Mouse (Mus musculus): ENCODE measurements at regions not wholly inside any gene's neighbourhood (a gene's known extent, or its start where the extent isn't known, plus 50 kb on each side); places are given as distances from the start of the nearest gene placed in this dataset.

- H3K27ac ChIP-seq (ENCODE audit: low read length) = no peak overlapping the region
- ATAC-seq = no peak
- no peak overlapping the region for H3K9ac ChIP-seq (ENCODE audit: low read depth, low read length)
- 0 out of 2 replicates have a peak, but pooled peaks cover 3% of the 10 kb centered on the region for H3K27me3 ChIP-seq (ENCODE audit: control insufficient read depth, insufficient read depth, low read depth, low read length)
- no peak overlapping the region for H3K4me3 ChIP-seq (ENCODE audit: low read depth, low read length)
- peaks cover 9% of the 10 kb centered on the region for H3K4me1 ChIP-seq (ENCODE audit: control insufficient read depth, insufficient read depth, low read length)
- no peaks in the 10 kb centered on the region for H3K9me3 ChIP-seq (replicated peaks; ENCODE audit: control insufficient read depth, low read length, poor library complexity, severe bottlenecking)
- 54% methylated on average over 5 of the region's 5 CpGs for WGBS
- H3K36me3 ChIP-seq (ENCODE audit: control insufficient read depth, insufficient read depth, low read length) = no peaks in the 10 kb centered on the region
- no peak overlapping the region for H3K4me2 ChIP-seq (ENCODE audit: low read length)
These were observed 636.4 kb upstream of the Sall1 start for GRCm38 (mm10) chr8:89680341-89680740.

GRCm38 (mm10) chr8:89679551-89679950 lies 635.6 kb upstream of the Sall1 start:
- Histone ChIP-seq H3K27ac (ENCODE audit: low read length) (no peak overlapping the region), H3K27me3 (ENCODE audit: control insufficient read depth, insufficient read depth, low read depth, low read length) (0 out of 2 replicates have a peak, but pooled peaks cover 5% of the 10 kb centered on the region), H3K36me3 (ENCODE audit: control insufficient read depth, insufficient read depth, low read length) (no peaks in the 10 kb centered on the region), H3K9ac (ENCODE audit: low read depth, low read length) (no peak overlapping the region), H3K4me2 (ENCODE audit: low read length) (no peak overlapping the region), H3K4me3 (ENCODE audit: low read depth, low read length) (no peak overlapping the region), H3K4me1 (ENCODE audit: control insufficient read depth, insufficient read depth, low read length) (peaks cover 9% of the 10 kb centered on the region), H3K9me3 (replicated peaks; ENCODE audit: control insufficient read depth, low read length, poor library complexity, severe bottlenecking) (no peaks in the 10 kb centered on the region)
- 19% methylated on average over 4 of the region's 4 CpGs for WGBS
- no peak for ATAC-seq

- Histone ChIP-seq H3K27ac (ENCODE audit: low read length) (no peak overlapping the region), H3K4me2 (ENCODE audit: low read length) (no peak overlapping the region), H3K27me3 (ENCODE audit: control insufficient read depth, insufficient read depth, low read depth, low read length) (0 out of 2 replicates have a peak, but pooled peaks cover 5% of the 10 kb centered on the region), H3K4me3 (ENCODE audit: low read depth, low read length) (no peak overlapping the region), H3K36me3 (ENCODE audit: control insufficient read depth, insufficient read depth, low read length) (no peaks in the 10 kb centered on the region), H3K9me3 (replicated peaks; ENCODE audit: control insufficient read depth, low read length, poor library complexity, severe bottlenecking) (no peaks in the 10 kb centered on the region), H3K9ac (ENCODE audit: low read depth, low read length) (no peak overlapping the region), H3K4me1 (ENCODE audit: control insufficient read depth, insufficient read depth, low read length) (peaks cover 9% of the 10 kb centered on the region)
- WGBS = 12% methylated on average over 5 of the region's 5 CpGs
- ATAC-seq = no peak
These were observed 633.3 kb upstream of the Sall1 start for GRCm38 (mm10) chr8:89677266-89677665.

GRCm38 (mm10) chr8:89673911-89674310 lies 629.9 kb upstream of the Sall1 start:
- no peaks in the 10 kb centered on the region for H3K36me3 ChIP-seq (ENCODE audit: control insufficient read depth, insufficient read depth, low read length)
- no peak for ATAC-seq
- no peak overlapping the region for H3K4me3 ChIP-seq (ENCODE audit: low read depth, low read length)
- H3K4me1 ChIP-seq (ENCODE audit: control insufficient read depth, insufficient read depth, low read length) = no peaks in the 10 kb centered on the region
- no peaks in the 10 kb centered on the region for H3K9me3 ChIP-seq (replicated peaks; ENCODE audit: control insufficient read depth, low read length, poor library complexity, severe bottlenecking)
- WGBS = 90% methylated on average over 4 of the region's 4 CpGs
- H3K27me3 ChIP-seq (ENCODE audit: control insufficient read depth, insufficient read depth, low read depth, low read length) = 0 out of 2 replicates have a peak, but pooled peaks cover 5% of the 10 kb centered on the region
- H3K9ac ChIP-seq (ENCODE audit: low read depth, low read length) = no peak overlapping the region
- no peak overlapping the region for H3K27ac ChIP-seq (ENCODE audit: low read length)
- no peak overlapping the region for H3K4me2 ChIP-seq (ENCODE audit: low read length)

- no peak for ATAC-seq
- Histone ChIP-seq H3K36me3 (ENCODE audit: control insufficient read depth, insufficient read depth, low read length) (no peaks in the 10 kb centered on the region), H3K27ac (ENCODE audit: low read length) (no peak overlapping the region), H3K9me3 (replicated peaks; ENCODE audit: control insufficient read depth, low read length, poor library complexity, severe bottlenecking) (no peaks in the 10 kb centered on the region), H3K4me1 (ENCODE audit: control insufficient read depth, insufficient read depth, low read length) (no peaks in the 10 kb centered on the region), H3K27me3 (ENCODE audit: control insufficient read depth, insufficient read depth, low read depth, low read length) (0 out of 2 replicates have a peak, but pooled peaks cover 5% of the 10 kb centered on the region), H3K4me2 (ENCODE audit: low read length) (no peak overlapping the region), H3K4me3 (ENCODE audit: low read depth, low read length) (no peak overlapping the region), H3K9ac (ENCODE audit: low read depth, low read length) (no peak overlapping the region)
- whole genome bisulfite sequencing = 87% methylated on average over 5 of the region's 5 CpGs
These were observed 628.7 kb upstream of the Sall1 start for GRCm38 (mm10) chr8:89672631-89673030.

GRCm38 (mm10) chr8:89664911-89665689 lies 621.1 kb upstream of the Sall1 start:
- Histone ChIP-seq H3K27me3 (ENCODE audit: control insufficient read depth, insufficient read depth, low read depth, low read length) (no peaks in the 10 kb centered on the region), H3K9ac (ENCODE audit: low read depth, low read length) (no peak overlapping the region), H3K4me1 (ENCODE audit: control insufficient read depth, insufficient read depth, low read length) (no peaks in the 10 kb centered on the region), H3K9me3 (replicated peaks; ENCODE audit: control insufficient read depth, low read length, poor library complexity, severe bottlenecking) (no peaks in the 10 kb centered on the region), H3K4me2 (ENCODE audit: low read length) (no peak overlapping the region), H3K27ac (ENCODE audit: low read length) (no peak overlapping the region), H3K4me3 (ENCODE audit: low read depth, low read length) (no peak overlapping the region), H3K36me3 (ENCODE audit: control insufficient read depth, insufficient read depth, low read length) (no peaks in the 10 kb centered on the region)
- no peak for ATAC-seq
- 91% methylated on average over 9 of the region's 9 CpGs for WGBS

GRCm38 (mm10) chr8:89663859-89664258 lies 619.9 kb upstream of the Sall1 start:
- Histone ChIP-seq H3K27ac (ENCODE audit: low read length) (no peak overlapping the region), H3K4me2 (ENCODE audit: low read length) (no peak overlapping the region), H3K4me3 (ENCODE audit: low read depth, low read length) (no peak overlapping the region), H3K36me3 (ENCODE audit: control insufficient read depth, insufficient read depth, low read length) (no peaks in the 10 kb centered on the region), H3K9ac (ENCODE audit: low read depth, low read length) (no peak overlapping the region), H3K27me3 (ENCODE audit: control insufficient read depth, insufficient read depth, low read depth, low read length) (no peaks in the 10 kb centered on the region), H3K4me1 (ENCODE audit: control insufficient read depth, insufficient read depth, low read length) (no peaks in the 10 kb centered on the region), H3K9me3 (replicated peaks; ENCODE audit: control insufficient read depth, low read length, poor library complexity, severe bottlenecking) (no peaks in the 10 kb centered on the region)
- 80% methylated on average over 10 of the region's 10 CpGs for WGBS
- no peak for ATAC-seq

- Histone ChIP-seq H3K27ac (ENCODE audit: low read length) (no peak overlapping the region), H3K9ac (ENCODE audit: low read depth, low read length) (no peak overlapping the region), H3K9me3 (replicated peaks; ENCODE audit: control insufficient read depth, low read length, poor library complexity, severe bottlenecking) (no peaks in the 10 kb centered on the region), H3K27me3 (ENCODE audit: control insufficient read depth, insufficient read depth, low read depth, low read length) (no peaks in the 10 kb centered on the region), H3K4me1 (ENCODE audit: control insufficient read depth, insufficient read depth, low read length) (no peaks in the 10 kb centered on the region), H3K4me3 (ENCODE audit: low read depth, low read length) (no peak overlapping the region), H3K36me3 (ENCODE audit: control insufficient read depth, insufficient read depth, low read length) (no peaks in the 10 kb centered on the region), H3K4me2 (ENCODE audit: low read length) (no peak overlapping the region)
- WGBS = 32% methylated on average over 14 of the region's 14 CpGs
- no peak for ATAC-seq
These were observed 615.3 kb upstream of the Sall1 start for GRCm38 (mm10) chr8:89658998-89659944.

GRCm38 (mm10) chr8:89655369-89655768 lies 611.4 kb upstream of the Sall1 start:
- ATAC-seq = no peak

More at GRCm38 (mm10) chr8:89655369-89655768, 611.4 kb upstream of the Sall1 start:
- H3K4me3 ChIP-seq (ENCODE audit: low read depth, low read length) = no peak overlapping the region
- H3K9me3 ChIP-seq (replicated peaks; ENCODE audit: control insufficient read depth, low read length, poor library complexity, severe bottlenecking) = no peaks in the 10 kb centered on the region
- no peaks in the 10 kb centered on the region for H3K36me3 ChIP-seq (ENCODE audit: control insufficient read depth, insufficient read depth, low read length)
- H3K27ac ChIP-seq (ENCODE audit: low read length) = no peak overlapping the region
- H3K9ac ChIP-seq (ENCODE audit: low read depth, low read length) = no peak overlapping the region
- no peak overlapping the region for H3K4me2 ChIP-seq (ENCODE audit: low read length)
- no peaks in the 10 kb centered on the region for H3K4me1 ChIP-seq (ENCODE audit: control insufficient read depth, insufficient read depth, low read length)
- WGBS = 55% methylated on average over 14 of the region's 14 CpGs
- H3K27me3 ChIP-seq (ENCODE audit: control insufficient read depth, insufficient read depth, low read depth, low read length) = no peaks in the 10 kb centered on the region
